Mouse (Mus musculus): Measurements from ENCODE around the gene Fbxw4. TPM values are rescaled to one million over a fixed set of nuclear protein-coding genes. Genes with fewer than 3 reads are reported as not detected.

Fbxw4 gene
- polyA plus RNA-seq, 1 experiment: 81.4 TPM

DNA sequence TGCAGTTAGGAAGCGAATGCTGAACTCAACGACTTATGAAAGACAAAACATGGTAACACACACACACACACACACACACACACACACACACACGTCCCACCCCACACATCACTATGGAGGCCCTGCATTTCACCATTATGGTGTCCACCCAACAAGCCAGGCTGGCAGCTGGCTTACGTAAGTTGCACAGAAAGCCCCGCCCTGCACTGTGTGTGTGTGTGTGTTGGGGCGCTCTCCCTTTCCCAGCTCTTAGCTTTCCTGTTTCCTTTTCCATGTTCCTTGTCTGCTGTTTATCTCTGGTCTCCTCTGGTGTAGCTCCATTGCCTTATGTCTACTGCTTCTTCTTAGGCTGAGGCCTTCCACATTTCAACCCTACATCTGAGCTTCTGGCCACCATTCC, 41.9 kb downstream of the Fbxw4 start:
- WGBS: 95% methylated on average over 6 of the region's 6 CpGs
- Histone ChIP-seq H3K27me3 (ENCODE audit: control insufficient read depth, insufficient read depth, low read length) (no peaks in the 10 kb centered on the region), H3K4me3 (ENCODE audit: extremely low read depth, insufficient read depth, insufficient read length) (no peak overlapping the region), H3K36me3 (ENCODE audit: control insufficient read depth, insufficient read depth, low read length) (no peaks in the 10 kb centered on the region), H3K4me1 (ENCODE audit: control insufficient read depth, insufficient read depth, insufficient read length) (no peaks in the 10 kb centered on the region), H3K27ac (ENCODE audit: insufficient read depth, low read length) (no peak overlapping the region)
- no peak for TF ChIP-seq POLR2A (IDR thresholded peaks at IDR 0.05; ENCODE audit: low read depth, low read length)
- no peak for DNase-seq (ENCODE audit: low read depth in 1 of 2, low spot score in 2 of 2)

DNA sequence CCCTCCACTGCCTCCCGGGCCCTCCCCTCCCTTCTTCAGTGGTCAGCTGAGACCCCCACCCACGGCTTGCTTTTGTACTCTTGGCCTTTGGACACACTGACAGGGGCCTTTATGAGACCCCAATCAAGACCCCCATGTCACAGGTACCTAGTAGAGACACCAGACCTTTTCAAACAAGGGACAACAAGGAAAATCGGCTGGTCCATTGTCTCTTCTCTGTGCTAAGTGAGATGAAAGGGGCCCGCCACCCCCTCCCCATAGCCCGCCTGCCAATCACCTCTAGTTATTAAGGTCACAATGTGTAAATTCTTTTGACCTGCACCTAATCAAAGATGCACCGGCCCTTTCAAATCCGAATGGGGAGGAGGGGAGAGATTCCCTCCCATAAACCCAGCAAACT, 43.4 kb downstream of the Fbxw4 start:
- Histone ChIP-seq H3K27me3 (ENCODE audit: control insufficient read depth, insufficient read depth, low read length) (no peaks in the 10 kb centered on the region), H3K36me3 (ENCODE audit: control insufficient read depth, insufficient read depth, low read length) (no peaks in the 10 kb centered on the region), H3K4me3 (ENCODE audit: extremely low read depth, insufficient read depth, insufficient read length) (no peak overlapping the region), H3K27ac (ENCODE audit: insufficient read depth, low read length) (no peak overlapping the region), H3K4me1 (ENCODE audit: control insufficient read depth, insufficient read depth, insufficient read length) (no peaks in the 10 kb centered on the region)
- WGBS: 82% methylated on average over 7 of the region's 7 CpGs
- no peak for DNase-seq (ENCODE audit: low read depth in 1 of 2, low spot score in 2 of 2)
- TF ChIP-seq POLR2A (IDR thresholded peaks at IDR 0.05; ENCODE audit: low read depth, low read length) (no peak), CTCF (IDR thresholded peaks at IDR 0.05; ENCODE audit: extremely low read depth, insufficient read depth, insufficient read length, insufficient replicate concordance) (no peak)

DNA sequence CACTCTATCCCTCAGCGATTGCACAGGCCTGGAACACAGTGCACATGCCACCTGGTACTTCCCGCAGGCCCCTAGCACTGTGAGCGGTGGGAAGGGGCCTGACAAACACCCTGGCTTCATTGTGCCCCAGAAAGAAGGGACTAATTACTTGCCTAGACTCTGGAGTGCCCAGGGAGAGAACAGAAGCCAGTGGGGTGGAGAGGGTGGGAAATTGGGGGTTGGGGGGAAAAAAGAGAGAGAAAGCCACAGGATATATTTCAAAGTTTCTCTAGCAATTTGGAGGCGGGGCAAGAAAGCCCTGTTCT, 43.9 kb downstream of the Fbxw4 start:
- H3K4me3 ChIP-seq (ENCODE audit: extremely low read depth, insufficient read depth, insufficient read length): no peak overlapping the region
- DNase-seq (ENCODE audit: low read depth in 1 of 2, low spot score in 2 of 2): no peak
- WGBS: 91% methylated on average over 4 of the region's 4 CpGs
- no peak overlapping the region for H3K27ac ChIP-seq (ENCODE audit: insufficient read depth, low read length)
- TF ChIP-seq CTCF (IDR thresholded peaks at IDR 0.05; ENCODE audit: extremely low read depth, insufficient read depth, insufficient read length, insufficient replicate concordance): no peak
- no peaks in the 10 kb centered on the region for H3K27me3 ChIP-seq (ENCODE audit: control insufficient read depth, insufficient read depth, low read length)
- 0 out of 2 replicates have a peak, but pooled peaks cover 2% of the 10 kb centered on the region for H3K36me3 ChIP-seq (ENCODE audit: control insufficient read depth, insufficient read depth, low read length)
- no peaks in the 10 kb centered on the region for H3K4me1 ChIP-seq (ENCODE audit: control insufficient read depth, insufficient read depth, insufficient read length)

DNA sequence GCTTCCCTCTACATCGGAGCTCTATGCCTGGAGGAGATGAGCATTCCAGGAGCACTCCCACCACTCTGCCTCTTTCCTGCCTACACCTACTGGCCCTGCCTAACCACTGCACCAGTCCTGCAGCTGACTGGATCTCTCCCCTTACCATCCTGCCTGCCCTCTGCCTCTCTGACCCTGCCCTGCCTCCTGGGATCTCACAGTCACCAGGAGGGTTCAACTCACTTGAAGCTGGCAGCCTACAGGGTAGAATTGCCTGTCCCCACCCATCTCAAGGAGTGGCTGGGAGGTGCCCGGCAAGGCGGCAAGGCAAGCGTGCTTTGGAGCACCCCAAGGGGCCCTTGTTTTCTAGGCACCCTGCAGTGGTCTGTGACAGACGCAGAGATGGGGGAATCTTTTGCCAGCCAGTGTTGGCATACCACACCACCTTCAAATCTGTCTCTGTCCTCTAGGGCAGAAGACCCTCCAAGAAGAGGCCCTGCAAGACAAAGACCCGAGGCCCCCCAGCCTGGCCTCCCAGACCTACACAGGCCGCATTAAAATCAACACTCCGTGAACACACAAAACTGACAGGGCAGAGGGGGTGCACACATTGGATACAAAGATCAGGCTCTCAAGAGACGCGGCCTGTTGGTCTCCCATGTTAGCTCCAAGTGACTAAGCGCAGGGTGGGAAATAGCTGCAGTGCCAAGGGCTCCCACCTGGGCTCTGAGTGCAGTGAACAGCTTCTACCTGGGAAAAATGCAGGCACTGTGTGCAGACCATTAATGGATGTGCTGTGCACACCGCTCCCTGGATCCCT, 44.5 kb downstream of the Fbxw4 start:
- Histone ChIP-seq H3K4me3 (ENCODE audit: extremely low read depth, insufficient read depth, insufficient read length) (no peak overlapping the region), H3K27ac (ENCODE audit: insufficient read depth, low read length) (no peak overlapping the region), H3K36me3 (ENCODE audit: control insufficient read depth, insufficient read depth, low read length) (0 out of 2 replicates have a peak, but pooled peaks cover 2% of the 10 kb centered on the region), H3K27me3 (ENCODE audit: control insufficient read depth, insufficient read depth, low read length) (no peaks in the 10 kb centered on the region), H3K4me1 (ENCODE audit: control insufficient read depth, insufficient read depth, insufficient read length) (no peaks in the 10 kb centered on the region)
- no peak for DNase-seq (ENCODE audit: low read depth in 1 of 2, low spot score in 2 of 2)
- no peak for TF ChIP-seq POLR2A (IDR thresholded peaks at IDR 0.05; ENCODE audit: low read depth, low read length)
- TF ChIP-seq CTCF (IDR thresholded peaks at IDR 0.05; ENCODE audit: extremely low read depth, insufficient read depth, insufficient read length, insufficient replicate concordance): no peak
- WGBS: 89% methylated on average over 12 of the region's 12 CpGs

DNA sequence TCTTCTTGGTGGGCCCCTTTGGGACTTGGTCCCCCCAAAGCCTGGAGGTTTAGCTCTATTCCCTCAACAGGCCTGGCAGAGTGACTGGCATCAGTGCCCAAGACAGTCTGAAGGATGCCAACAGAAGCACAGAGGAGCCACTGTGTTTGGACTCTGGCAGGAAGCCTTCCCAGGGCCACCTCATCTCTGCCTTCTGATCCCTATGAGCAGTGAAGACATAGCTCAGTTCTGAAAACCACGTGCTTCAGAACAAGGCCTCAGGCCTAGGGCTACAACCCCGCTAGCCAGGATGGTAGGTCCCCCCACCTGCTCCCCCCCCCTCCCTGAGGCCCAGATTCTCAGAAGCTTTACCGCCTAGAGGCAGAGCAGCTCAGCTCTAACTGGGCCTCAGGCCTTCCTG, 45.2 kb downstream of the Fbxw4 start:
- WGBS: 68% methylated on average over 3 of the region's 3 CpGs
- H3K4me3 ChIP-seq (ENCODE audit: extremely low read depth, insufficient read depth, insufficient read length): no peak overlapping the region
- no peak for TF ChIP-seq CTCF (IDR thresholded peaks at IDR 0.05; ENCODE audit: extremely low read depth, insufficient read depth, insufficient read length, insufficient replicate concordance)
- TF ChIP-seq POLR2A (IDR thresholded peaks at IDR 0.05; ENCODE audit: low read depth, low read length): no peak
- H3K36me3 ChIP-seq (ENCODE audit: control insufficient read depth, insufficient read depth, low read length): 0 out of 2 replicates have a peak, but pooled peaks cover 2% of the 10 kb centered on the region
- no peak overlapping the region for H3K27ac ChIP-seq (ENCODE audit: insufficient read depth, low read length)
- H3K4me1 ChIP-seq (ENCODE audit: control insufficient read depth, insufficient read depth, insufficient read length): no peaks in the 10 kb centered on the region
- DNase-seq (ENCODE audit: low read depth in 1 of 2, low spot score in 2 of 2): no peak
- no peaks in the 10 kb centered on the region for H3K27me3 ChIP-seq (ENCODE audit: control insufficient read depth, insufficient read depth, low read length)

DNA sequence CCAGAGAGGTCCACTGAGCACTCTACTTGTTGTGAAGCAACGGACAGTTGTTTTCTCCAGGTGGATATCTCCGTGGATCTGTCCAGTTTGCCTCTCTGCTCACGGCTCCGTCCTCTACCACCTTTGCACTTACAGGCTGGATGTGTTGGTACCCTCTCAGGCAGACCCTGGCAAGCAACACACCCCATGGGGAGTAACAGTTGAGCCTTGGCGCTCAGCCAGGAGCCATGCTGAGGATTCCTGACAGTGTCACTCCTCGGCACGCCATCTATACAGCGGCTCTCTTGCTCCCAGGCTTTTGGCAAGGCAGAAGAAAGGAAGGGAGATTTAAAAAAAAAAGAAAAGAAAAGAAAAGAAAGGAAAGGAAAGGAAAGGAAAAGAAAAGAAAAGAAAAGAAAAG, 45.7 kb downstream of the Fbxw4 start:
- DNase-seq (ENCODE audit: low read depth in 1 of 2, low spot score in 2 of 2): no peak
- TF ChIP-seq CTCF (IDR thresholded peaks at IDR 0.05; ENCODE audit: extremely low read depth, insufficient read depth, insufficient read length, insufficient replicate concordance) (no peak), POLR2A (IDR thresholded peaks at IDR 0.05; ENCODE audit: low read depth, low read length) (no peak)
- H3K27ac ChIP-seq (ENCODE audit: insufficient read depth, low read length): no peak overlapping the region
- H3K4me3 ChIP-seq (ENCODE audit: extremely low read depth, insufficient read depth, insufficient read length): no peak overlapping the region
- 0 out of 2 replicates have a peak, but pooled peaks cover 2% of the 10 kb centered on the region for H3K36me3 ChIP-seq (ENCODE audit: control insufficient read depth, insufficient read depth, low read length)
- 93% methylated on average over 8 of the region's 8 CpGs for WGBS
- no peaks in the 10 kb centered on the region for H3K27me3 ChIP-seq (ENCODE audit: control insufficient read depth, insufficient read depth, low read length)
- no peaks in the 10 kb centered on the region for H3K4me1 ChIP-seq (ENCODE audit: control insufficient read depth, insufficient read depth, insufficient read length)

DNA sequence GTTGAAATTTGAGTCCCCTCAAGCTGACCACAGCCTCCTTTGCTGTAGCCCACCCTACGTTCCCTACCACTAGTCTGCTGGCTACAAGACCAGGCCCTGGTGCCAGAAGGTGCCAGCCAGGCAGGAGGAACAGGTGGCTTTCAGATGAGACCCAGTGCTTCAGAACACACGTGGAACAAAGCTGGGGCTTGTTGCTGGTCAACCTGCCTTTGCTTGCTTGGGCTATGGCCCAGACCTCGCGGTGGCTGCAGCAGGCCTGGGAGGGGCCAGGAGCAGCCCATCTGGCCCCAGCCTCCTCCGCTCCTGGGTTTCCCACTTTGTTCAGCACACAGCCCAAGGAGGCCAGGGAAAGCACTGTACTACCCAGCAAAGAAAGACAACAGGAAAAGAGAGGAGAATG, 49.3 kb downstream of the Fbxw4 start:
- Histone ChIP-seq H3K4me3 (ENCODE audit: extremely low read depth, insufficient read depth, insufficient read length) (no peak overlapping the region), H3K27ac (ENCODE audit: insufficient read depth, low read length) (no peak overlapping the region), H3K27me3 (ENCODE audit: control insufficient read depth, insufficient read depth, low read length) (no peaks in the 10 kb centered on the region), H3K36me3 (ENCODE audit: control insufficient read depth, insufficient read depth, low read length) (0 out of 2 replicates have a peak, but pooled peaks cover 2% of the 10 kb centered on the region), H3K4me1 (ENCODE audit: control insufficient read depth, insufficient read depth, insufficient read length) (no peaks in the 10 kb centered on the region)
- no peak for TF ChIP-seq POLR2A (IDR thresholded peaks at IDR 0.05; ENCODE audit: low read depth, low read length)
- no peak for TF ChIP-seq CTCF (IDR thresholded peaks at IDR 0.05; ENCODE audit: extremely low read depth, insufficient read depth, insufficient read length, insufficient replicate concordance)
- DNase-seq (ENCODE audit: low read depth in 1 of 2, low spot score in 2 of 2): no peak
- 81% methylated on average over 5 of the region's 5 CpGs for WGBS

All from spleen, adult 2 months (tissue).